Comparison of ENCODE assay signal across 20 mouse cellular contexts in the genomic region with DNA sequence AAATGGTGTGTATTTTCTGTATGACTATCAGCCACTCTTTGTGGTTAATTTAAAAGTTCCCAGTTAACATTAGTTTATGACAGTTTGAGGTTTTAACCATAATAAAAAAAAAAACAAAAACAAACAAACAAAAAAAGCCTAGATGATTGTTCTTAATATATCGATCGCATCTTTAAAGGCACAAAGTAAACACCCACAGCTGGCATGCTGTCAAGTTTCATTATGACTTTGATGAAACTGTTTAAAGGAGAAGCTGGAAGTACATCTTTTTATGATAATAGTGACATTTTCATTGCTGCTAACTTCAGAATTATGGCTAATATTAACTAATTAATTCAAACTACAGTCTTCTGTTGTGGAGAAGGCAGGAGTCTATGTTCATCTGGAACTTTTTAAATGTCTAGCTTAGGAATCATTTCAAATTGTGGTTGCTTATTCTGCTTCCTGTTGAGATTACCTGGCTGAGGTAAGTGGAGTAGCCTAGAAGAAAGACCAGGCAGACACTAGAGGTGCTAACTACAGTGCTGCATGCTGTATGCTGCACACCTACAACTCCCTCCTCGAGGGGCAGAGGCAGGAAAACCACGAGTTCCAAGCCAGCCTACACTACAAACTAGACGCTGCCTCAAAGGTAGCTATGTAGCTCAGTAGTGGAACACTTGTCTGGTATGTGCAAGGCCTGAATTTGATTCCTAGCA.
"Had no signal": no experiment of that assay in that cellular context is flagged by ENCODE, and none has a peak within 500 bp of the region (broad histone marks: within the 10 kb centered on the region; RNA-seq: fewer than 3 reads in every experiment).

No protein-coding gene starts in this region.

- H3K27me3 ChIP-seq: kidney, embryonic 15.5 days; lung, embryonic 15.5 days; midbrain, embryonic 12.5 days; neural tube, embryonic 13.5 days had no signal

- H3K27ac ChIP-seq: kidney, embryonic 15.5 days; liver, embryonic 12.5 days; liver, embryonic 15.5 days; lung, embryonic 15.5 days; macrophage; midbrain, embryonic 12.5 days; neural tube, embryonic 13.5 days had no signal

- H3K36me3 ChIP-seq: kidney, embryonic 15.5 days; liver, embryonic 12.5 days; liver, embryonic 15.5 days; lung, embryonic 15.5 days; midbrain, embryonic 12.5 days; neural tube, embryonic 13.5 days had no signal

- H3K9me3 ChIP-seq: kidney, embryonic 15.5 days; liver, embryonic 12.5 days; liver, embryonic 15.5 days; lung, embryonic 15.5 days; midbrain, embryonic 12.5 days; neural tube, embryonic 13.5 days had no signal

- H3K4me3 ChIP-seq: kidney, embryonic 15.5 days; left cerebral cortex, adult 2 months; liver, embryonic 12.5 days; liver, embryonic 15.5 days; lung, embryonic 15.5 days; midbrain, embryonic 12.5 days; myocyte; neural tube, embryonic 13.5 days had no signal

- H3K4me1 ChIP-seq: kidney, embryonic 15.5 days; liver, embryonic 12.5 days; liver, embryonic 15.5 days; midbrain, embryonic 12.5 days had no signal

- H3K9ac ChIP-seq: kidney, embryonic 15.5 days; liver, embryonic 12.5 days; liver, embryonic 15.5 days; lung, embryonic 15.5 days; midbrain, embryonic 12.5 days; neural tube, embryonic 13.5 days had no signal

- DNase-seq: kidney, adult 8-10 months; kidney, postnatal 14 days; kidney, postnatal 4 days; layer of hippocampus, postnatal 36 days; lung, adult 18-20 months; lung, postnatal 10 days; thymus, adult 18-20 months; thymus, postnatal 14 days; thymus, postnatal 4 days had no signal

- H3K4me2 ChIP-seq: kidney, embryonic 15.5 days; liver, embryonic 12.5 days; liver, embryonic 15.5 days; lung, embryonic 15.5 days; midbrain, embryonic 12.5 days; neural tube, embryonic 13.5 days had no signal

- ATAC-seq: intestine, postnatal 0 days; liver, embryonic 12.5 days; midbrain, embryonic 16.5 days had no signal
